Mouse (Mus musculus): ENCODE results near the gene Dock9.

The Dock9 gene

DNA sequence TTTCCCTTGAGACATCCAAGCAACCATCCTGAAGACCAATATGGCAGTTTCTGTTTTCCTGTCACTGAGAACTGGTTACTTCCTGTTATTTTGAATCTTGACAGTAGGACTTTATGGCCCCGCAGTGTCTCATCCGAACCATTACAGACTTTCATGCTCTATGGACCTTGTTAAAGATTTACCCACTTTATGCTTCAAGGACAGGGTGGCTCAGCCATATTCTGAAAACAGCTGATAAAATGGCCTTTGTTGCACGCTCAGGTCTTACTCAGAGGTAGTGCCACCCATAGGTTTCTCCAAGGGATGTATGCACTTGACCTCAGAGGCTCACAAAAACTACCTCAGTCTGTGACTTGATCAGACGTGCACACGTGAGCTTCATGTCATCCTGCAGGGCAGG is 224.2 kb downstream of the Dock9 start:
- DNase-seq: no peak

DNA sequence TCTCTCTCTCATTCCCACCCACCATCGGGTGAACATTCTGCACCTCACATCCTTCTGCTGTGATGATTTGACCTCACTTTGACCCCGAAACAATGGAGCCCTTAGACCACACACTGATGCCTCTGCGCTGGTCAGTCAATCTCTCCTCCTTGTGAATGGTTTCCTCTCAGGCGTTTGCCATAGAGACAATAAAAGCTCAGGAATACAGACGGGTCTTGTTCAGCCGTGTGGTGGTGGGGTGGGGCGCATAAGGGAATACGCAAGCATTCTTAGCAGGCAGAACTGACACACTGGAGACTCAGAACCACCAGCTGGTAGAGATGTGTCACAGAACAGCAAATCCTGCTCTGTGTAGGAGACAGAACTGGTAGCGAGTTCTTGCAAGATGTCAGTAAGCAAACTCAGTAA is 230.8 kb downstream of the Dock9 start:
- DNase-seq: no peak

DNA sequence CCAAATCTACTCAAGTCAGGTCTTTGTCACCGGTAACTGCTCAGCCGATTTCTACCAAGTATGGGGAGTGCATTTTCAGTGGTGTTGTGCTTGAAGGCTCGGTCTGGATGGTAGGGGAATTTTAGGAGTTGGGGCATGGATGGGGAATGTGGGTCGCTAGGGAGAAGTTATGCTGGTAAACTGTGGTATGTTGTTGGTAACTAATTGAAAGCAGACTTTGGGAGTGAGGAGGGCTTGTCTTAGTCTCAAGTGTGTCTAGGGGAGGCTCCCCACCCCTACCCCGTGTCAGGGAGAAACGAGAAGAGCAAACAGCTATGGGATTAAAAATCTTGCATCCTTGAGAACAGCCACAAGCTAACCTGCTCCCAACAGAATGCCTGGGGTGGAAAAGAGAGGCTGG is 231.7 kb downstream of the Dock9 start:
- DNase-seq: no peak

DNA sequence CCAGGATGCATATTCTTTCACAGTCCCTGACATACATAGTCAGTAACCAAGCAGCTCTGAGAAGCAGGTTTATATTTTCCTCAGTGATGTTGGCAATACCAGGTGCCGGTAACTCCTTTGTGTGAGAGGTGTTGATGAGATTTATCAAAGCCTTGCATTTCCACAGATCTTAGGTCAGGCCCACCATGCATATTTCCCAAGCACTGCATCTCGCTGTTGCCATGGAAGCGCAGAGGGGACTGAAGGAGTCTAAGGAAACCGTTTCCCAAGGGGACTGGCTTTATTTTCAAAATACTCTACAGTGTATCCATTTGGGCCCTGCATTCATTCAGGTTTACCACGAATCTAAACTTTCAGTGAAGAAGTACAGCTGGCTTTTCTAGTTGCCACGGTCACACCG is 233.0 kb downstream of the Dock9 start:
- DNase-seq: no peak

DNA sequence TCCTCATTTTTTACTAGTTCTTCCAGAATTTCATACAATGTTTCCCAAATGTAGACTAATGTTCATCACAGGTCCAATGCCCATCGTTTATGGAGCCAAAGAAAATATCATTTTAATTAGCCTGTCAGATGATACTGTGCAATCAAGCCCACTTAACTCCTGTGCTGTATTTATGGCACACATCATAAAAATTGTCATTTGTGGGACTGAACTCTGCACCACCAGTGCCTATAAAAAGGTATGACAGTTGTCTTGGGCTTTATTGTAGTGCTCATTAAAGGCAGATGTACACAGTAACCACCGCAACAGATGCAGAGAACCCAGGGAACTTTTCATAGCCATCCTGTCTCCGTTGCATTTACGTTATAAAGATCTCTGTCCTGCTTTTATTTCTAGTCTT is 233.7 kb downstream of the Dock9 start:
- DNase-seq: no peak

DNA sequence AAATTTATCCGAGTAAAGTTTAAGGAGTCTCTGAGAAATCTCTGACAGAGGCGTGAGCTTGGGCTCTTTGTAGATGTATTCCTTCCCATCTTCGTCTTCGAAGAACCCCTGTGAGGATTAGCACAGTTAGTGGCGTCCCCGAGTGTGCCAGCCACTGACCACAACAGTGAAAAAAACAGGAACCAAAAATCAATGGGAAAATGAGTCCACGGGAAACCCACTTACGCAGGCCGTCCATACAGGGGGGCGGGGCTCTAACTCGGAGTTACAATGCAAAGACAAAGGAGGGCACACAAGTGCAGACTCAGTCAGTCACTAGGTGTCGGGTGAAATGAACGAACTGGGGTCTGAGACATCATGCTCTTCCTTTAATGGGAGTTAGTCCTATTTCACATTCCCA is 238.6 kb downstream of the Dock9 start:
- no peak for DNase-seq

DNA sequence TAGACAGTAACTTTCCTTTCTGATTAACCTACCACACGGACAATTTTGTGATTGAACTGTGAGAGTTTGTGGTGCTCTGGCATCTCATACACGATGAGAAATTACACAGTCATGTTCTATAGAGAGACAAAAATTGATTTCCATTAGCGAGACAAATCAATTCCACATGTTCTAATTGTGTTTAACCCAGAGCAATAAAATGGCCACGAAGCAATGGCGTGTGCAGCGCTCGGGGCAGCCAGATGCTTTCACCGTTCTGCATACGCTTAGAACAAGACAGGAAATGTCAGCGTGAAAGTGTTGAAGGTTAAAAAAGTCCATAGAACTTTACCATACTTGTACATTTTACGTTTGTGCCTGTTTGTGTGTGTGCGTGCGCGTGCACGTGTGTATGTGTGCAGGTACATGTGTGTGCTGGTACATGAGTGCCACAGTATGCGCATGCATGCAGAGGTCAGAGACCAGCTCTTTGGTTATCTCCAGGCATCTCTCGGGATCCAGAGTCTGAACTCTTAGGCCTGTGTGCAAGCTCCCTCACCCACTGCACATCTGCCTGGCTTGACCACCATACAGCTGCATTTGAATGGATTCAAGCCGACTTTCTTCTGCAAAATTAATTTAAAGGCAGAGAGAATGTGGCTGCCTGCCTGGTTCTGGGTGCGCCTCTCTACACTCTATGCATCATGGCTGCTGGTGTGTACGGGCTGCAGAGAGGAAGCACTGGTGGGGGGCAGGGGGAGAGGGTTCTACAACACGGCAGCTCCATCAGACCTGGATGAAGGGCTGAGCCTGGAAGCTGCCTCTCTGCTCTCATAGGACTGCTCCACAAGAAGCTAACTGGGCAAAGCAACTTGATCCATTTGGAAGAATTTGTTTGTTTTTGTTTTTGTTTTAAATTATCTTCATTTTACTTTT is 241.0 kb downstream of the Dock9 start:
- DNase-seq: no peak

DNA sequence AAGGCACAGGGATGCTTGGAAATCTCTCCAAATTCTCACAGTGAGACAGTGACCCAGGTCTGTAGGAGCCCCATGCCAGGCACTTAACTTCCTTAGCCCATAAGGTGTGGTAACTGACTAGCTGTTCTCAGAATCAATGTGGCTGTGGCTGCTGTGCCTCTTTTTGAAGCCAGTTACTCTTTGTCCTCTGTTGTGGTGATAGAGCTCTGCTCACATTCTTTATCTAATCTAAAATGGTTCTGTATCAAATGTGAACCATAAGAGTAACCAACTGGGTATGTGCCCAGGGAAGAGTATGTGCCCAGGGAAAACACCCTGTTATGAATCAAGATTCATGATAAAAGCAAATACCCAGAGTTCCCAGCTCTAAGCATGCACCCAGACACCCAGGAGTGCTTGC is 243.9 kb downstream of the Dock9 start:
- no peak for DNase-seq

DNA sequence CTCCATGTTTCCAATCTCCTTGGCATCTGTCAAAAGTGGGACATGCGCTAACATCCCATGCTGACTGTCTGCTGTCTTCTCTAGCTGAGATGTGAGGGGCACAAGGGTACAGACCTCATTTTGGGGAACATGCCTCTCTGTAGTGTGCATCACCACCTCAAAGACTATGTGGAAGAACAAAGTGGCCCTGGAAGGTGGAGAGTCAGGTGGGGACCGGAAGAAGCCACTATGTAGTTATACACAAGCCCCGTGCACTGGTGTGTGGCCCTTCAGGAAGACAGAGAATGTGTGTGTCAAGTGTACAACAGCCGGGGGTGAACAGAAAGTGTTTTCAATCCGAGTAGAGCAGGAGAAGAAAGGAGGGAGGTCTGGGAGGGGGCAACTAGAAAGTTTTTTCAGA is 245.1 kb downstream of the Dock9 start:
- DNase-seq: no peak

DNA sequence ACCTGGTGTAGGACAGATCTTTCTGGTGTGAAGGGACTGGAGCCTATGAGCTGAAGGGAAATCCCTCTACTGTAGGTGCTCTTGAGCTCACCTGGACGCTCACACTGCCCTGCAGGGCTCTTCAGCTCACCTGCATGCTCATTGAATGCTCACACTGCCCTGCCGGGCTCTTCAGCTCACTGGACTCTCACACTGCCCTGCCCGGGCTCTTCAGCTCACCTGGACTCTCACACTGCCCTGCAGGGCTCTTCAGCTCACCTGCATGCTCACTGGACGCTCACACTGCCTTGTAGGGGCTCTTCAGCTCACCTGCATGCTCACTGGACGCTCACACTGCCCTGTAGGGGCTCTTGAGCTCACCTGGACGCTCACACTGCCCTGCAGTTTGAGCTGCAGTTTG is 247.8 kb downstream of the Dock9 start:
- no peak for DNase-seq

DNA sequence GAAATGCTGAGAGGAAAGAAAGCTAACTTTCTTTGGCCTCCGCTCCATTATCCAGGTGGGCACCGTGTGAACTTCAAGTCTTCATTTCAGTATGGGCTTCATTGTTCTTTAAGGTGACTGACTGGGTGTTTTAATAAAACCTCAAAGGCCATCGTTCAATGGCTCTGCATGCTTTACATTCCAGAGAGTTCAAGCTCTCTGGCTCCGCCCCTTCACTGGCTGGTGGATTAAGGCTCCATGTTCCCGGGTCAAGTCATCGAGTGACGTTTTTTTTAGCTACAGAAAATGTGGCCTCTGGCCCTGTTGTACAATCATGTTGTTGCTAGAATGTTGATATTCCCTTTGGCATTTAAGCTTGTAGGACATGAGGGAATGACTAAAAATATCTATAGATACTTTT is 249.9 kb downstream of the Dock9 start:
- peak; percentile 66 to 67 for DNase-seq

DNA sequence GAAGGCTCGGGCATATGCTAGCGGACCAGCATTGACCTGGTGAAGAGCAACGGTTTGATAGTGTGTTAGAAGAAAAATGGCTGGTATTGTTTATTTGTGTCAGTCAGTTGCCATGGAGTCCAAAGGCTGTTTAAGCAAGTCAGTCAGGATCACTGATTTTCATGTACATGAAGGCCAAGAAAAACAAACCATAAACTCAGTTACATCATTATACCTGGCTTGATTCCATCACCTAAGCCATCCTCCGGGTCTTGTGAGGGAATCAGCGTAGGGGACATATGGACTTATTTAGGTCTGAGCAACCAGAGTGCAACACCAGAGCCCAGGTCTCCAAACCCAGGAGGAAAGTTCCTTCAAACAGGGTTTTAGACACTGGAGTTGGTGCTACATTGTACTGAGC is 251.0 kb downstream of the Dock9 start:
- DNase-seq: no peak

DNA sequence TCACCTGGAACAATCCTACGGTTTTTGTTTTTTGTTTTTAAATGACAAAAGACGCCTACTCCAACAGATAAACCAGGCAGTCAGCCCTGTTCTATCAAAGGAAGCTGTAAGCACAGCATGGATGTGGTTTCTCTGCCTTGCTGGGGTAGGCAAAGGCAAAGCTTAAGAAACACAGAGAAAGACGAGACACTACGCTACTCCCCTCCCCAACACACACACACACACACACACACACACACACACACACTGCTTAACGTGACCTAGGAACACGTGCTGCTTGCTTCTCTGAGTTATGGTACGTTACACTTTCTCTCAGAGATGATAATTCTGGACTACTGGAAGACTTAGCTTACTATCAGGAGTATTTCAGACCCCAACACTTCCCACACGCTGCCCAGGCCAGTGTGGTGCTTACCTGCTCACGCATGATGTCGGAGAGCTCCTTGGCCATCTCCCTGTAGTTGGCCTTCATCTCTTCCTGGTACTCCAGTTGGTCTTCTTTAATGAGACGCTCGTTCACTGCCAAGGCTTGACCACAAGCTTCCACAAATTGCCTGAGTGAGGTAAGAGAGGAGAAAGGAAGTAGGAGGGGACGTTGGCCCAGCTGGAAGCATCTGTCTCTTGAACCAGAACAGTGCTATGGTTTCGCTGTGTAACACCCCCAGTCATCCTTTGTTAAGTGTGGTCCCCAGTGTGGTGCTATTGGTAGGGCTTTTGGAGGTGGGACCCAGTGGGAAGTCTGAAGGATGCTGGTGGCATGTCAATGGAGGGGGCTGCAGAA is 251.9 kb downstream of the Dock9 start:
- DNase-seq: no peak

DNA sequence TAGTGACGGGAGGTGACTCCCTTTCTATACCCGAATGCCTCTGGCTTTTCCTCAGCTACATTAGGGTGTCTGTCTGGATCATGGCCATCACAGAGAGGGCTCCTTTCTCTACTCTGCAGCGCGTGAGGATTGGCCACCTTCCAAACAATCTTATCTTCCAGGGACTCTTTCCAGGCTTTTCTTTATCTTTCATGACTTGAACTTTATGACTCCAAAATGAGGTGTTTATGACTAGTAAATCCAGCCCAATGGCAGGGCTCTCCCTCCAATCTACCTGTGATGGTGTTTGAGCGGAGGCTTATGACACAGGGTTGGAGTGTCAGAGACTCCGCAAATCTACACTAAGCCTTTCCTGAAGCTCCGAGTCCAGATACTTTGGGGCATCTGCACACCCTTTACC is 256.4 kb downstream of the Dock9 start:
- DNase-seq: no peak

DNA sequence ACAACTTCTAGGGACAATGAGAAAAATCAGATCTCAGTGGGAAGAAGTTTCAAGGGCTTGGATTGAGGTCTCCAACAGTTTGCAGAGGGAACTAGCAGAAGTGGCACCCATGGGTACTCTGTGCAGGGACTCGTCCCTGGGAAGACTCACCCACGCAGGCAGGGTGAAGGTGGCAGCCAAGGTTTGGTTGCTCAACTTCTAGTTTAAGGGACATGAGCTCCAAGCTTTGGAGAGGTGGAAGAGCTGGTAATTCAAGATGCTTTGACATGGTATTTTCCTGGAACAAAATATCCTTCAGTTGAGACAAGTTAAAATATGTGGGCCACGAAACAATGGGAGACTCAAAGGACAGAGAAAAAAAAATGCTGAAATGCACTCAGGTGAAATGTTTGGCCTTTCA is 263.1 kb downstream of the Dock9 start:
- DNase-seq: peak in 1 of 2 experiments; percentile 16

DNA sequence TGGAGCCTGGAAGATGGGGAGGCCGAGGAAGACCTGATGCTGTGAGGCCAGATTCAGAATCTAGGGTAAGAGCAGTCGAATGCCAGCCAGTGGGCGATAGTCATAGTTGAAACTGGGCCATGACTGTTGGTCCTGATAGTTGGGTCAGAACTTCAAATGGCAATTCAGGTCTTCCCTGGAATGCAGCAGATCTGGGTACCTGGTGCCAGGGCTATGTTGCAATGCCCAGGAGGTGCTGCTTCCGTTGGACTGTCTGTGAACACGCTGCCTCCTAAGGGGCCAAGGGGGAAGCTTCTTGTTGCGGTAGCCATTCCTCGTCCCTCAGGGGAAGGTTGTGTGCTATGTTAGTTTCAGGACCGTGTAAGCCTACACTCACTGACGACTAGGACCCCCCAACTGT is 266.8 kb downstream of the Dock9 start:
- DNase-seq: no peak

DNA sequence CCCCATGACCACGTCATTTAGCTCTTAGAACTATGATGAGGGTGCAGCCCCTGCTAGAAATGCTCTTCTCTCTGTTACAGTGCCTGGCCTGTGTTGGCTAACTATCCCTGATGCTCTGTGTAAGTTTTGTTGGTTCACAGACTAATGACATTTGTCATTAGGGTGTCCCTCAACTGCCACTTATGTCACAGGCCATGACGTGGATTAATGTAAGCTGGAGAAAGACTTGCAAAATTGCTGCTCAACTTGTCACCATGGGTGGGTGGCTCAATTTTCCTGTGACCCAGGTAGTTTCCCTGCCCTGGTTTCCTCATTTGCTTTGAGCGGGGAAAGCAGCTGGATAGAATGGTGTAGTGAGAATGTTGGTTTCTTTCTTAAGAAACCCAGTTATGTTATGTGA is 269.8 kb downstream of the Dock9 start:
- peak in 1 of 2 experiments; percentile 15 for DNase-seq

DNA sequence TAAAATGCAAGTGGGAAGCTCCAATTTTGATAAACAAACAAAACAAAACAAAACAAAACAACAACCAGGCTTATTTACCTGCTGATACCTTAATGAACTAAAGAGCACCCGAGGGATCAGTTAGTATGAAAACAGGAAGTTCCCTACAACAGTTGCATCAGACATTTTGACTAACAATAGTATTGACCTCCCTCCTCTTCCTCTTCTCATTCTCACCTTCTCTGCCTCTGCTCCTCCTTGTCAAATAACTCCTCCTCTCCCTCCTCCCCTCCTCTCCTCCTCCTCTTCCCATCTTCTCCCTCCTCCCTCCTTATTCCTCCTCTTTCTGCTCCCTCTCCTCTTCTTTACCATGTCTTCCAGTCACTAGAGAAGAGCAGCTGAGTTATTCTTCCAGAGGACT is 270.4 kb downstream of the Dock9 start:
- no peak for DNase-seq

DNA sequence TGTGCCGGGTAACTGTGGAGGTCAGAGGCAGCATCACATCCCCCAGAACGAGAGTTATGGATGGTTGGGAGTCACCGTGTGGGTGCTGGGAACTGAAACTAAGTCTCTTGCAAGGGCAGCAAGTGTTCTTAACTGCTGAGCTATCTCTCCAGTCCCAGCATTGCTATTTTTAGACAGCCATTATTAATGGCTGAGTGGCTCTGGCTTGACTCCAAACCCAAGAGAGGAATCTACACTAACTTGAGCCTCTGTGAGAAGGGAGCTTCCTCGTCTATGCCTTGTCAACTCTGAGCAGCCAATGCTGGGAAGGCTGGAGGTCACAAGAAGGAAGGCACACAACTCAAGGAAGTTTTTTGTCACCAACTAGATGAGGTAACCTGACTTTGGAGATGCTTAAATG is 275.9 kb downstream of the Dock9 start:
- DNase-seq: peak; percentile 67 to 70

DNA sequence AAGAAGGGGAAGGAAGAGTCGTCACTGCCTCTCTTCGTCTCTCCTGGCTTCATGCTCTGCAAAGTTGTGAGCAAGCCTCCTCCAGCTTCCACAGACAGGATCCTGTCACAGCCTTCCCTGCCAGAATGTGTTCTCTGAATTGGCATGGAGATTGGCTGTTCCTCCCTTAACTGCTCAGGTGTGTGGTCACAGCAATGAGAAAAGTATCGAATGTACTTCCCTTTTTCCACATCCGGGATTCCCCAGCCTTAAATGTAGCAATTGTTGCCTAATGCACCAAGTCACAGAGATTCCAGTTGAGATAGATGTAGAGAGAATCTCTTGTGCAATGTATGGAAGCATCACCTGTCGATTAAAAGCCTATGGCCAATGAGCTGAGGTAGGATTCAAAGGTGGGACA is 280.8 kb downstream of the Dock9 start:
- no peak for DNase-seq

DNA sequence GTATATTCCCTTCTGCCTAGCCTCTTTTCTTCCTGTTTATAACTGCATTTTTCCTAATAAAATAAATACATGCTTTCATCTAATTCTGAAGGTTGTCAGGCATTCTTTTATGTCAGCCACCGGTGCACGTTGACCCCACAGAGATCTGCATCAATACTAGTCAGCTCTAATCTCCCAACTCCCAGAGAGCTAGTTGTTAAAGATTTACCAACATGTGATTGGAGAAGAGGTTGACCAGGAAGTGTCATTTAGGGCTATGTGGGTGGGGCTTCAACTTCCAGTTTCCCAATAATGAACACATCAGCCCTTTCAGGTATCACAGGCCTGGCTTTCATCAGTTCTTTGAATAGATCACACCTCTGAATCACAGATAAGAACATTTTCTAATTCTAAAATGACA is 288.7 kb downstream of the Dock9 start:
- no peak for DNase-seq

DNA sequence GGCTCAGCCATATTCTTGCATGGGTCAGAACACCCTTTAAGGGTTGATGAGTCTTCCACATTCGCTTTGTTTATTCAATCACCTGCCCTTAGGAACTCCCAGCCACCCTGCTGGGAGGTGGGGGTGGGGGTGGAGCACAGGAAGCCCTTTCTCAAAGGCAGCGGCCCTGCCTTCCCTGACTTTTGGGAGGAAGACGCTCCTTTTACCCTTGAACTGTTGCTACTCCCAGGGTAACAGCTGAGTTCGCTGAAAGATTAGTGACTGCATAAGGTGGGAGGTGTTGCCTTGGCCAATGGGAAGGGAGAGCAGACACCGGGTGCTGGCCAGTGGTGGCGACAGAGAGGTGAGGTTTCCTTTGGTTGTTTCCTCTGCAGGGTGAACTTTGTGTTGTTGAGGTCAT is 291.3 kb downstream of the Dock9 start:
- DNase-seq: peak; percentile 25 to 76

DNA sequence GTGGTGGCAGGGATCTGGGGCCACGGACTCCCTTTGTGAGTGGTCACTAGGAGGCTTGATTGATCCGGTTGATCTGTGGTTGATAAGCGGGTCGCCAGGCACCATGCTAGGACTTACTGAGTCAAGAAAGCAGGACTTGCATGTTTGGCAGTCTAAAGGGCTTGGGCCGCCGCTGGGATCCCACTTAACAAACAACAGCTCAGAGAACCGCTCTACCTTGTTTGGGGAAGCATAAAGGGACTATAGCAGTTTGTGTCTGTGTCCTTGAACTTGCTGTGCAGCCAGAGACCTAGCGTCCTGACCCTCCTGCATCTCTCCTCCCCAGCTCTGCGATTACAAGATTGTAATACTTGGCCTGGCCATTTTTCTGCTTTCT is 292.2 kb downstream of the Dock9 start:
- no peak for DNase-seq

DNA sequence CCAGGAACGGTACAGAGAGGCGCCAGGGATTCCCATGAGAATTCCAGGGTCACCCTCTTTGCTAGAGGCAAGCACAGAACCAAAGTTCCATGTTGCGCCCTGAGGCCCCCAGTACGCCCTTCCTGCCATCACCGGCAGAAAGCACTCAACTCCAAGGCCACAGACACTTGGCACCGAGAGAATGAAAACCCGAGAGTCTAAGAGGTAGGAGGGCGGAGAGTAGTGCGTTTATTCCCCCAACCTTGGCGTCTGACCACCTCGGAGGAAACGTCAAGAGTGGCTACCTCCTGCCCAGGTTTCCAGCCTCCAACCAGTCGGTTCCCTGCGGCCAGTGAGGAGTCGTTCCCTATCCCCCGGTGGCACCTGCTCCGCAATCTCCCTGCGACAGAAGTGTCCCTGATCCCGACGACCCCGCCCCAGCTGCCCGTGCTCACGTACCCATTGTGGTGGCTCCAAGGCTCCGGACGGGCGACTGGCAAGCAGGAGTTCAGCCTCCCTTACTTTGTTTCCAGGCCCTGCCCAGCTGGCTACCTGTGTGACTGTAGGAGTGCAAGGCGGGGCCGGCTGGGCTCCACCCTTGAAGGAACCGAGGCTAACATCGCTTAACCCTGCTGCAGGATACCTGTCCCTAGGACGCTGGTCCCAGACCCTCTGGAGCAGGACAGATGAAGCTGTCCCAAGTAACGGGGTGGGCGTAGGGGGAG is 292.7 kb downstream of the Dock9 start, which contains the start of gene Slc15a1:
Slc15a1 (minus strand) TSS at position 472 of the 704 bp plus-strand sequence.
- peak in 1 of 2 experiments; percentile 18 for DNase-seq

Data from kidney, postnatal 25 days (tissue).